Mouse (Mus musculus): ENCODE measurements around the gene Sec31b.
A peak's percentile ranks its signal among the peaks of the same experiment; 100 is the strongest.

The Sec31b gene

DNA sequence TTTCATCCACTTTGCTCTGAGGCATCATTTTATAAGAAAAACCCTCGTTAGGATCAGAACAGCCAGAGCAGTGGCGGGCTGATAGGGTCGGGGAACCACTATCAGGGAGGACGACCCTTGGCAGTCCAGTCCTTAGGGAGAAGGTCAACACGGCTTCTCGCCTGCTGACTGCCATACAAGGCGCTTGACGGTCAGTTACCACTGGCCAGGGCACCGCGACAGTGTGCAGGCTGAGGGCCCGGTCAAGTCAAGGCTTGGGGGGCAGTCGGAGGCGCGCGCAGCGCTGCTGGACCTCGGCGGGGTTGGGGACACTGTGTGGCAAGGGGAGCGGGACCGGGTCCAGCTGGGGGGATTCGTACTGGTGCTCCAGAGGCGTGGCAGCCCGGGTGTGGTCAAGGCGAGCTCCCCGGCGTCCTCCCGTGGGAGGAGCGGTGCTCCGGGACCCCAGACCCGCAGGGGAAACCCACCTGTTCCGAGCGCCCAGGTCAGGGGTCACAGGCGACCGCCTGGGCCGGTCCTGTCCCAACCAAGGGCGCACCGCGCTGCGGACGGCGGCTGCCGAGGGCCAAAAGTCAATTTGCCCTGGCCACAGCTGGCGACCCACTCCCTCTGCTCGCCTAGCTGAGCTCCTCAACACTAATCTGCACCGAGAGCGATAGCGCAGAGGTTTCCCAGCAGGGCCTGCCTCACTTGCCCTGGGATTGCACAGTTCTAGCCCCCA lies at the start of gene Sec31b:
Gene Sec31b (minus strand): TSS at position 544 of the 721 bp plus-strand sequence.
- no peak for DNase-seq (ENCODE audit: low spot score)

GRCm38 (mm10) chr19:44594180-44594579 lies 48.5 kb upstream of the Sec31b start:
- DNase-seq (ENCODE audit: low spot score): no peak

- DNase-seq (ENCODE audit: low spot score): no peak
These were observed 46.0 kb upstream of the Sec31b start for GRCm38 (mm10) chr19:44591638-44592037.

GRCm38 (mm10) chr19:44590992-44591391 lies 45.3 kb upstream of the Sec31b start:
- DNase-seq (ENCODE audit: low spot score): no peak

DNA sequence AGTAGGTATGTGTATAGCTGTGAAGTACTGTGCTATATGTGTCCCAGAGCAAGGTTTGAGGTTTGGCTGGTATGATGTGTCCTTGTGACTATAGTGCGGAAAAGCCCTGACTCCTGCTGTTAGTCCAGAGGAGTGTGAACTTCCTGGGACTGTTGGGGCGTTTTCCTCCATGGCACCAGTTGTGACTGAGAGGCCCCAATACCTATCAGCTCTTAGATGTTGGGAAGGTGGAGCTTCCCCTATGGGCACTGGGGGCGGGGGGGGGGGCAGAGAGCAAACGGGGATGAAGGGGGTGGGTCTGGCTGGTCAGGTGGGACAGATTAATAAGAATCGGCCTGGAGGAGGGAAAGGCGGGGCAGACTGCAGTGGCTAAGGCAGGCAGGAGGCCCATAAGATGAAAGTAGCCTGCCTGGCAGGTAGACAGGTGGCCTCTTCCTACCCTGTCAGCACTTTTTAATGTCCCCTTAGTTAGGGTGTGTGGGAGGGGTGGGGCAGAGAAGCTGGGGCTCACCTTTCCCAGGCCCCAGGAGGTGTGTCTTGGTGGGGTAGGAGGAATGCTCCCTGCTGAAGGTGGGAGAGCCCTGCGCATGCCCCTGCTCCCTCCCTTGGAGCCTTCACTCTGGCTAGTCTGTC lies 44.0 kb upstream of the Sec31b start:
- DNase-seq (ENCODE audit: low spot score): no peak

DNA sequence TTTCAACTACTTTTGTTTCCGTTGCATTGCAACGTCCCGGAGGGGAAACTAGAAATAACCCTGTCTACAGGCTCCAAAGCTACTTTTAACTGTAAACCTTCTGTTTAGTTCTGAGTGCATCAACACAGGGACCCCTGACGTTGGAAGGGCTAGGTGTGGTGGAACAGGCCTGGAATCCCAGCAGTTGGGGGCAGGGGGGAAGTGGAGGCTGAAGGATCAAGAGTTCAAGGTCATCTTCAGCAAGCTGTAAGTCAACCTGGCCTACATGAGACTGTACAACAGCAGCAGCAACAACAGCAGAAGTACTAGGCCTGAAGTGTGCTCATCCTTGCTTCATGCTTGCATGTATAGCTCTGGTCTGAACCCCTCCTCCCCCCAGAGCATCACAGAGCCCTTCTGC lies 42.4 kb upstream of the Sec31b start:
- DNase-seq (ENCODE audit: low spot score): no peak

GRCm38 (mm10) chr19:44582638-44583309 lies 37.1 kb upstream of the Sec31b start:
- DNase-seq (ENCODE audit: low spot score): peak; percentile 85

- no peak for DNase-seq (ENCODE audit: low spot score)
These were observed 36.4 kb upstream of the Sec31b start for GRCm38 (mm10) chr19:44582103-44582502.

- DNase-seq (ENCODE audit: low spot score): no peak
These were observed 32.4 kb upstream of the Sec31b start for GRCm38 (mm10) chr19:44578038-44578437.

GRCm38 (mm10) chr19:44576275-44576674 lies 30.6 kb upstream of the Sec31b start:
- no peak for DNase-seq (ENCODE audit: low spot score)

DNA sequence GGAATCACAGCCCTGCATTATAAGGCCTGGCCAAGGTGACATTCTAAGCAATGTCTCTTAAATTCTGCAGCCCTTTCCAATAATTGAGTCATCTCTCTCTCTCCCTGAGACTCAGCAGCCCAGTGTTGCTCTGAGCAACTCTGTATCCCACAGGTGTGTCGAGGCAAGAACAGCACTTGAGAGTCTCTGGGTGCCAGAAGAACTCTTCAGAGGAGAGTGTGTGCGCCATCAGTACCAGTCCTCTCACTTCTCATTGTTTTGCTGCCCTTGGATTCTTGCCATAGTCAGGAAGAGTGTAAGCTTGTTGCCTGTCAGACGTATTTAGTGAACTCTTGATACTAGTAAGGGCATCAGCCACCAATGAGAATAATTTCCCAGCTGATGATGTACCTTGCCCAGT lies 22.1 kb upstream of the Sec31b start:
- DNase-seq (ENCODE audit: low spot score): no peak

DNA sequence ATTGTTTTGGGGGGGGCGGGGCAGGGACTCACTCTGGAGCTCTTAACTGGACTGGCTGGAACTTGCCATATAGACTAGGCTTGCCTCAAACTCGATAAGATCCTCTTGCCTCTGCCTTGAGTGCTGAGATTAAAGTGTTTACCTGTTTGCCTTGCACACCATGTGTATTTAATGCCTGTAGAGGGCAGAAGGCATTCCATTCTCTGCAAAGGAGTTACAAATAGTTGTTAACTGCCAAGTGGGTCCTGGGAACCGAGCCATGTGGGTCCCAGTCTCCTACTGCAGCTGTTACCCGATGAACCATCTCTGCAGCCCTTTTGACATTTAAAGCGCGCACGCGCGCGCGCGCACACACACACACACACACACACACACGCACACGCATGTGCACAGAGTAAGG lies 18.3 kb upstream of the Sec31b start:
- no peak for DNase-seq (ENCODE audit: low spot score)

GRCm38 (mm10) chr19:44562652-44563206 lies 17.1 kb upstream of the Sec31b start, which contains the start of gene Hif1an:
Hif1an (plus strand) TSS chr19:44562850.
- peak; percentile 95 for DNase-seq (ENCODE audit: low spot score)

DNA sequence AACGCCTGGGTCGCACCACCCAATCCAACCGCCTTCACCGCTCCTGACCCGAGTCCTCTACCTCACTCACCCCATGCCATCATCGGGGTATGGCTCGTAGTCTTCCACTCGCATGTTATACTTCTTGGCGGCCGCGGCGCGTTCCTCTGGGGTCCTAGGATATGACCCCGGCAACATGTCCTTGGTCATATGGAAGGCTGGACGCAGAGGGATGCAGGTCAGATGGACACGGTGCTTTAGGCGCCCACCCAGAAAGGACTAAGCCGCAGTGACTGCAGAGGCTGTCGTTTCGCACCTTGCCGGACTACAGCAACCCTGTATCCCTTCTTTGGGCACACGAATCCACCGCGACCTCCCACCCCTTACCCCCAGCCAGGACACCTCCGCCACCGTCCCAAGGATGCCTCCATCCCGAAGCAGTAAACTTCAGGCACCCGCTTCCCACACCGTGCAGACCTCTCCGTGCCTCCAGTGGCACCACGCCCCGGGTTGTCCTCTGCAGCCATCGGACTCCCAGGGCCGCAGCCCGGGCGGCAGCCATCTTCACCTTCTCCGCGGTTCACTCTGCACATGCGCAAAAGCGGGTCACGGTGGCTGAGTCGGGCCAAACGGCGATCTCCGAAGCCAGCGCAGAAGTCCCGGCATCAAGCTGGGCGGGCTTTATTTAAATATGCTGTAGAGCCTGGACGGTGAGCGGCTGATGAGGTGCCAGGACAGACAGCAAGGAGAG lies 9.4 kb upstream of the Sec31b start, which contains the start of gene Ndufb8:
Gene Ndufb8 (minus strand): TSS at position 580 of the 730 bp plus-strand sequence.
- DNase-seq (ENCODE audit: low spot score): peak; percentile 85

GRCm38 (mm10) chr19:44554490-44554860 lies 8.8 kb upstream of the Sec31b start:
- no peak for DNase-seq (ENCODE audit: low spot score)

GRCm38 (mm10) chr19:44553286-44553685 lies 7.6 kb upstream of the Sec31b start:
- DNase-seq (ENCODE audit: low spot score): no peak

DNA sequence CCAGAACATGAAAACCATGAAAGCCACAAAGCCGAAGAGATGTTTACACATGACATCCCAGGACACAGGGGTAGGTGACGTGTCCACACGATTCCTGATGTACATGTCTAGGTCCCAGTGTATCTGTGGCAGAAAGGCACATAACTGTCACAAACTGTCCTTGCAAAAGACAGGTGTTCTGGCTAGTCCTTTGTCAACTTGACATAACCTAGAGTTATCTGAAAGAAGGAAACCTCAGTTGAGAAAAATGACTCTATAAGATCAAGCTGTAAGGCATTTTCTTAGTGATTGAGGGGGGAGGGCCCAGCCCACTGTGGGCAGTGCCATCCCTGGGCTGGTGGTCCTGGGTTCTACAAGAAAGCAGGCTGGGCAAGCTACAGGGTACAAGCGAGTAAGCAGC lies 7.1 kb upstream of the Sec31b start, which contains the start of gene Gm20538:
Gene Gm20538 (minus strand): TSS at position 101 of the 400 bp plus-strand sequence.
- no peak for DNase-seq (ENCODE audit: low spot score)

- peak; percentile 43 for DNase-seq (ENCODE audit: low spot score)
These were observed 889 bp downstream of the Sec31b start for GRCm38 (mm10) chr19:44544775-44545174.

GRCm38 (mm10) chr19:44544372-44544771 lies 1.3 kb downstream of the Sec31b start:
- DNase-seq (ENCODE audit: low spot score): no peak

DNA sequence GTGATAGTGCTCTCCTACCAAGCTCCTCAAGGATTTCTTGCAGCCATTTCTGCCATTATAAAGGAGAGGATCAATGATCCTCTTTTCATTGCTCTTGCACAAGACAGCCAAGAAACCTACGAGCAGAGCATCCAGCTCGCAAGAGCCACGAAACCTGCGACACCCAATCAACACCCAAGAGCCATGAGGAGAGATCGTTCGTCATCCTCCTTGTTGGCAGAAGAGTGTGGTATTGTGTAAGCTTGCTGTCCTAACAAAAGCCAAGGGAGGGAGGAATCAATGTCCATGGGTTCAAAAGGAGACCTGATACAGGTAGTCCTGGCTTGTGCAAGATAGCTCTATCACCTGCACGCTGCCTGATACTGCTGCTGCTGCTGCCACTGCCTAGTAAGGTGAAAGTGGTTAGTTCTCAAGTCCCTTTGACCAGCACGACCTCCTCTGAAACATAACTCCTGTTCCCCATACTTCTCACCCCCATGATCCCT lies 2.9 kb downstream of the Sec31b start:
- no peak for DNase-seq (ENCODE audit: low spot score)

DNA sequence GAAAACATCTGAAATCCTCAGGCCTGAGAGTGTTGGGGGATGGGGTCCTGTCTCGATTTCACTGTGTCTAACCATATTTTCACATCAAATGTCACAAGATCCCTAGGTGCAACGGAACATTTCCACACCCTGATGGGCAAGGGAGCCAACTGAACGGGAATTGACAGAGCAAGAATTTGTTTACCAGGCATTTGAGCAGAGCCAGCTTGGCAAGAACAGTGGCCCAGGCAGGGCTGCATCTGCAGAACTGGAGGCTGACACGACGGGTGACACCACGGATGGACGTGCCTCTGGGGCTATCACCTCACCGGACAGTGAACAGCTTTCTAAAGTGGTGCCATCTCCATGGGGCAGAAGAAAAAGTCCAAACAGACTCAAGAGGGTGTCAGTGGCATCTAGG lies 8.2 kb downstream of the Sec31b start:
- DNase-seq (ENCODE audit: low spot score): no peak

DNA sequence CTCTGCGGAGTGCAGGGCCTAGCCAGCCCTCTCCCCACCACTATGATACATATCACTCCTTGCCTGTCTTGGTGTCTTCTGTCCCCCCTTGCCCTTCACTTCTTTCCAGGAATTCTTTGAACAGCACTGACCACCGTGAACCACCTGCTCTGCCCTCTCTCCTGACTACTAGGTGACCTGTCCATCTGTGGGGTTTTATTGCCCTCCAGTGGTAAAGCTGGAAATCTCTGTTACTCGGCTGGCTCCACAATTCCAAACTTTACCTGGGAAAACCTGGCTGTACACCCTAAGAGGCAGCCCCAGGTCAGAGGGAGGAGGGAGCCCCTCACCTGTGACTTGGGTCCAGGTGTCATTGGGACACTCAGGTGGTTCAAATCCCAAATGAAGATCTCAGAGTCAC lies 10.3 kb downstream of the Sec31b start:
- DNase-seq (ENCODE audit: low spot score): no peak

All from left cerebral cortex, adult 11 months (tissue).